Mouse (Mus musculus): Measurements from ENCODE around the gene Ccdc146. TPM values are rescaled to one million over a fixed set of nuclear protein-coding genes. Genes with fewer than 3 reads are reported as not detected.
A peak's percentile ranks its signal among the peaks of the same experiment; 100 is the strongest.
"Not testable (repeated sequence)": the region's sequence is repeated elsewhere in the genome, so short reads cannot be mapped to it uniquely, and the experiment has no call there.

The Ccdc146 gene
- polyA plus RNA-seq, 1 experiment from 2014 or later = 0.50 TPM

DNA sequence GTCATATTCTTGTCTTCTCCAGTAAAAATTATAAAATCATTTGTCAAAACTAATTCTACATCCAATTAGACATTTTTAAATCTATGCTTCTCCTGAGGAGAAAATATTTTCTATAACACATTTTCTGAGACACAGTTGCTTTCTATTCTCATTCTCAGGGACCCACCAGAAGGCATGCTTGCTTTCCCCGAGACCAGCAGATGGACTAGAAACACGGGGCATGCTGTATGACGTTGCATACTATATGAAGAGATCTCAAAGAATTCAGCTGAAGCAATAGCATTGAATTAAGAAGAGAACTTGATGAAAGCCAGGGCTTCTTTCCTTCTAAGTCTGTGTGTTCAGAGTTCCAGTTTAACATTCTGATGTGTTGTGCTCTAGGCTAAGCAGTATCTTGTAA lies 109.8 kb downstream of the Ccdc146 start:
- no peak for ATAC-seq
- no peak overlapping the region for H3K9ac ChIP-seq
- H3K27me3 ChIP-seq = no peaks in the 10 kb centered on the region
- H3K4me2 ChIP-seq = no peak overlapping the region
- no peak overlapping the region for H3K4me3 ChIP-seq
- H3K27ac ChIP-seq = no peak overlapping the region
- H3K36me3 ChIP-seq (ENCODE audit: poor library complexity, severe bottlenecking) = no peaks in the 10 kb centered on the region
- no peaks in the 10 kb centered on the region for H3K4me1 ChIP-seq
- no peaks in the 10 kb centered on the region for H3K9me3 ChIP-seq (replicated peaks)
- 85% methylated on average over 3 of the region's 3 CpGs for WGBS

DNA sequence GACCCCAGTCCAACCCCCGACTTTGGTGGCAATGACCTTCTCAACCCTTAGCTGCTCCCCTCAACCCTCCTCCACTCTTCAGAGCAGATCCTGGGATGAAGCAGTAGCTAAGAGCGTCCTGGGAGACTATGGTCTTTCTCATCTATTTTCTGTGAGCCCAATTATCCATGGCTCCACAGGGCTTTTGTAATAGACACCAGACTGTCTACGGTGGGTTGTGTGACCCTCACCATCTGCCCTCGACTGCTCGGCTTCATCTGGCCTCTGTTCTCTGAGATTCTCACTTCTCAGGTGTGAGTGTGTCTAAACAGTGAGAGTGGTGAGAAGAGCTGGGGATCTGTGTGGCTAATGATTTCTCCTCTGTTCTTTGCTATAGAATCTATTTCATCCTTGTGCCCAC lies 117.3 kb downstream of the Ccdc146 start:
- no peak overlapping the region for H3K9ac ChIP-seq
- no peaks in the 10 kb centered on the region for H3K4me1 ChIP-seq
- H3K4me2 ChIP-seq = no peak overlapping the region
- no peak overlapping the region for H3K27ac ChIP-seq
- no peak overlapping the region for H3K4me3 ChIP-seq
- no peaks in the 10 kb centered on the region for H3K27me3 ChIP-seq
- no peaks in the 10 kb centered on the region for H3K9me3 ChIP-seq (replicated peaks)
- no peak for ATAC-seq
- WGBS = 69% methylated on average over 5 of the region's 5 CpGs
- H3K36me3 ChIP-seq (ENCODE audit: poor library complexity, severe bottlenecking) = no peaks in the 10 kb centered on the region

DNA sequence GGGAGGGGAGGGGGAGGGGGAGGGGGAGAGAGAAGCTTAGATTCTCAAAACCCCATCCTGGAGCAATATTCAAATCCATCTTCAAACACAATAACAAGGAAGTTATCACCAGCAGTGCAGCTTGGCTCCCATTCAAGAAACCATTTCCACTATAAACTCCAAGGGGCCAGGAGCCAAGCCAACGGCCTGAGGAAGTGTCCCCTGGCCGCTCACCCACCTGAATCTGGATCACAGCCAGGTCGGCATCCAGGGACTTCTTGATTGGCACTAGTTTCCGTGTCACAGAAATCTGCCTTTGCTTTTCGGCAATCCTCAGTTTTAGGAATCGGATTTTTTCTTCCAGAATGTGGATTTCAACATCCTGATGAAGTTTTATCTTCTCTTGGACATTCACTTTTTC lies 123.5 kb downstream of the Ccdc146 start:
- no peaks in the 10 kb centered on the region for H3K36me3 ChIP-seq (ENCODE audit: poor library complexity, severe bottlenecking)
- no peak overlapping the region for H3K9ac ChIP-seq
- H3K27me3 ChIP-seq = no peaks in the 10 kb centered on the region
- H3K4me2 ChIP-seq = no peak overlapping the region
- no peak overlapping the region for H3K27ac ChIP-seq
- no peaks in the 10 kb centered on the region for H3K9me3 ChIP-seq (replicated peaks)
- WGBS = 68% methylated on average over 6 of the region's 6 CpGs
- no peaks in the 10 kb centered on the region for H3K4me1 ChIP-seq
- H3K4me3 ChIP-seq = no peak overlapping the region
- no peak for ATAC-seq

DNA sequence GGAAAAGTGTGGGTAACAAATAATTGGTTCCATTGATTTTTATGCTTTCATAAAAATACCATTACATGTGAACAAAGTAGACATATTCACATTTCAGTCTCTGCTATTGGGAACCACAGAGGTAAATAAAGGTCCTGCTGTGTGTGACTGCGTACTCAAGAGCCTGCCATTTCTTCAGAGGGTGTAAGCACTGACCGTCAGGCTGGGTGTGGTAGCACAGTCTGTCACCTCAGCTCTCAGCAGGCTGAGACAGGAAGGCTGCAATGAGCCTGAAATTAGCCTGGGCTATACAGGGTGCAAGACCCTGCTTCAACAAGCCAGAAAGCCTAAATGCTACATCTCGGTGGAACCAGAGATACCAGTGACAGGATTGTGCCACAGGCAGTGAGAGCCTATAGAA lies 124.4 kb downstream of the Ccdc146 start:
- Histone ChIP-seq H3K36me3 (ENCODE audit: poor library complexity, severe bottlenecking) (no peaks in the 10 kb centered on the region), H3K27me3 (no peaks in the 10 kb centered on the region), H3K4me2 (no peak overlapping the region), H3K9me3 (replicated peaks) (no peaks in the 10 kb centered on the region), H3K4me1 (no peaks in the 10 kb centered on the region), H3K9ac (no peak overlapping the region), H3K27ac (no peak overlapping the region), H3K4me3 (no peak overlapping the region)
- 87% methylated on average over 3 of the region's 3 CpGs for WGBS
- ATAC-seq = no peak

DNA sequence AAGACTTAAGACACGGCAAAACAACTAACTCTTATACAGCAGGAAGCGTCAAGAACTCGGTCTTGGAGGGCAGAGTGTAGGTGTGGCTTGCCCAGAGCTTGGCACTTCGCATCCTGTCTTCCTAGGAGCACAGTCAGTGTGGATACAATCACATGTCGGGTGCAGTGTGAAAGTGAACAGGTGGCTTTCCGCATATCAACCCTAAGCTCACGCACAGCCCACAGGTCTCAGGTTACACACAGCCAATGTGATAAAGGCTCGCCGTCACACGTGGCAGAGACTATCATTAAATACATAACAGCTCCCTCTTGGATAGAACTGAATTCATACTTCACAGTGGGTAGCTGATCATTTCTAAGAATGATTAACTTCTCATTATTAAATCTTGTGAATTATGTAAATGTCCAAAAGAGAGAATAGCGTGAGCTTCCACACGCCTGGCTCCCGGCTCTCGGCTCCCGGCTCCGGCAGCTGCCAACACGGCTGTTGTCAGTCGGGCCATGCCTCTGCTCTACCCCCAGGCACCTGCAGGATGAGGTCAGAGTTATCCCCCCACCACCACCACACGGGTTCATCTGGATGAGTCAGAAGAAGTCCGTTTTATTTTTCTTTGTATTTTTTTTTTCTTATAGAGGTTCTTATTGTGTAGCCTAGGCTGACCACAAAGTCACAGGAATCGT lies 125.3 kb downstream of the Ccdc146 start:
- ATAC-seq = peak; percentile 36; the same call in 1 of the 2 replicates
- Histone ChIP-seq H3K4me3 (no peak overlapping the region), H3K36me3 (ENCODE audit: poor library complexity, severe bottlenecking) (no peaks in the 10 kb centered on the region), H3K27me3 (no peaks in the 10 kb centered on the region), H3K9me3 (replicated peaks) (no peaks in the 10 kb centered on the region), H3K9ac (no peak overlapping the region), H3K4me1 (no peaks in the 10 kb centered on the region), H3K4me2 (no peak overlapping the region), H3K27ac (no peak overlapping the region)
- WGBS = 76% methylated on average over 21 of the region's 21 CpGs

DNA sequence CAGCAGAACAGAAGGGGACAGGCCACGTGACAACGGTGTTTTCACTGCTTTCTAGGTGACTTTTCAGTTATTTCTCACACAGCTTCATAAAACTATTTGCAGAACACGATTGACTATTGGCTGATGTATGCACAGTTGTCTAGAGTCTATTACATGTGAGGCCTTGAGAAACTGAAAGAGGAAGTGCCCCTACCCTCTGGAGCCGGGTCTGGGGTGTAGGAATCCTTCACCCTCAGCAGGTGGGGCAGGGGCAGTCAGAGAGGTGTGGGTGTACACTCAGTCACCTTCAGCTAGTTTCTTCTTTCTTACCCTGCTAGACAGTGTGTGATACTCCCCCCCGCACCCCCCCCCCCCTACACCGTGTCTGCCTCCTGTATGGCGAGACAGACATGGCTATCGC lies 128.8 kb downstream of the Ccdc146 start:
- Histone ChIP-seq H3K36me3 (ENCODE audit: poor library complexity, severe bottlenecking) (no peaks in the 10 kb centered on the region), H3K9me3 (replicated peaks) (no peaks in the 10 kb centered on the region), H3K27me3 (no peaks in the 10 kb centered on the region), H3K4me2 (no peak overlapping the region), H3K9ac (no peak overlapping the region), H3K4me3 (no peak overlapping the region), H3K4me1 (no peaks in the 10 kb centered on the region), H3K27ac (no peak overlapping the region)
- 88% methylated on average over 8 of the region's 8 CpGs for WGBS
- ATAC-seq = no peak

DNA sequence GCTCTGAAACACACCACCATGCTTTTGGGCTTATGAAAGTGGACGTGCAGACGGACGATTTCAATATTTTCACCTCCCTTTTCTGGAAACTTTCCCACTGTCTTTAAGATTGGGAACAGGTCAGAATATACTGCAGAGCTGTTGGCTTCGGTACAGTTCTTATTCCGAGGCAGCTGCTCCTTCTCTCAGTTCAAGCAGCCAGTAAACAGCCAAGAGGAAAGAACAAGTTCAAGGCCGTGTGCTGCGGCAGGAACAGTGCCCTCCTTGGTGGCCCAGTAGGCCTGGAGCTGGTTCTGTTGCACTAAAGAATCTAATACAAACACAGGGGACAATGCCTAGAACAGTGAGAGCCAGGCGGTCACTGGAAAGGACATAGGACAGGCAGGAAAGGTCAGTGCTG lies 133.9 kb downstream of the Ccdc146 start:
- Histone ChIP-seq H3K9ac (no peak overlapping the region), H3K36me3 (ENCODE audit: poor library complexity, severe bottlenecking) (no peaks in the 10 kb centered on the region), H3K4me3 (no peak overlapping the region), H3K9me3 (replicated peaks) (no peaks in the 10 kb centered on the region), H3K27ac (no peak overlapping the region), H3K4me1 (no peaks in the 10 kb centered on the region), H3K27me3 (no peaks in the 10 kb centered on the region), H3K4me2 (no peak overlapping the region)
- whole genome bisulfite sequencing = 93% methylated on average over 8 of the region's 8 CpGs
- no peak for ATAC-seq

DNA sequence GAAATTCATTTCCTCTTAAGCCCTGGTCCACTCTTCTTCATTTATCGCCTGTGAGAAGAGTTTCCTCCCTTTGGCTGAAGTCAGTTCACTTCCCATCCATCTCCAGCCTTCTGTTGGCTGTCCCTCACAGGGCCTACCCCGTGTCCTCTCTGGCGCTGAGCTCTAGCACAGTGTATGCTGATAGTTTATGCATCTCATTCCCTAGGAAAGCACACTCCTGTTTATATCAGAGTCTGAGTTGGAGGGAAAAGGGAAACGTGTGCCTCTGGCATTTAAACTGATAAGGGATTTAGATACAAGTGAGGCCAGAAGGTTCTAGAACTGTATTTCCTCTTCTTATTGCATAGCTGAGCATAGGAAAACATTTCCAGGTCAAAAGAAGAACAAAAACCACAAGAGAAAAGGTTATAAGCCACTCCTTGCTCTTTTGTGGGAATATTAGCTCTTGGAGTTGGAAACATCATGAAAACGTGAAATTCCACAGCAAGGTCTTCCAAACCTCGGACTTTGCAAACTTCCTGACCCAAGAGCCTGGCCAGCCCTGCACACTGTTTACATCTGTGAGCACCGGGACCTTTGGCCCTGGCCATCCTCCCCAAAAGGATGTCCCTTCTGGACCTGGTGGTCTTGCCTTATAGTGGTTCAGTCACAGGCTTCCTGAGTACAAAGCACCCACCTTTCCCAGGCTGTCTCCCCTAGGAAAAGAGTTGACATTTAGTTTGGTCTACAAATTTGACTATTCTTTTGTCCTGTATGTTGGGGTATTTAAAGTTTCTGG lies 135.6 kb downstream of the Ccdc146 start:
- no peak for ATAC-seq
- Histone ChIP-seq H3K4me3 (no peak overlapping the region), H3K4me1 (no peaks in the 10 kb centered on the region), H3K4me2 (no peak overlapping the region), H3K27ac (no peak overlapping the region), H3K36me3 (ENCODE audit: poor library complexity, severe bottlenecking) (no peaks in the 10 kb centered on the region), H3K9ac (no peak overlapping the region), H3K27me3 (no peaks in the 10 kb centered on the region), H3K9me3 (replicated peaks) (no peaks in the 10 kb centered on the region)
- WGBS = 85% methylated on average over 7 of the region's 7 CpGs

DNA sequence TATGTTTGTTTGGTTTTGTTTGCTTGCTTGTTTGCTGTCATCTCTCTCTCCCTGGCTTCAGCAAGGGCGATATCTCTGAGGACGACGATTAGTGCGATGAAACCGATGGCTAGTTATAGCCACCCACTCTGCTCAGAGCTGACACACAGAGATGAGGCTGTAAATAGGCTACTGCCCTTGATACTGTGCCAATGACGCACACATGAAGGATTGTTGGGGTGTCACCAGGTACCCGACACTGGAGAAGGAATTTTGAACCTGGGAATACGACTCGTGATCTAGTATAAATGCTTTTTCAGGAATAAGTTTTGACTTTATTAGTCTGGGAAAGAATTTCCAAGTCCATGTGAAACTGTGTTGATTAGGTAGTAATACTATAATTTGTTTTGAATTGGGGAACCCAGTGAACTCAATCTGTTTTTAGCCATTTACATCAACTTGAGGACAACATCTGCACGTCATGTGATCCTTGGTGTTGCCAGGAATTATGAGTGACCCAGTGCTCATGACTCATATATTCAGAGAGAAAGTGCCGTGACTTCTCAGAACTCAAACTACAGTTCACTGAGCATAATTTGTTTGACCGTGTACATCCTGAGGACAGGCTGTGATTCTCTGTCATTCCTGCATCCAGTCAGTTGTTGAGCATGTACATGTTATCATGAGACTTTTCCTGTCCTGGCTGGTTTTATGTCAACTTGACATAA lies 141.0 kb downstream of the Ccdc146 start:
- Histone ChIP-seq H3K4me3 (no peak overlapping the region), H3K9ac (no peak overlapping the region), H3K4me2 (no peak overlapping the region), H3K27ac (no peak overlapping the region), H3K4me1 (no peaks in the 10 kb centered on the region), H3K27me3 (no peaks in the 10 kb centered on the region), H3K9me3 (replicated peaks) (no peaks in the 10 kb centered on the region), H3K36me3 (ENCODE audit: poor library complexity, severe bottlenecking) (no peaks in the 10 kb centered on the region)
- WGBS = 91% methylated on average over 12 of the region's 12 CpGs
- ATAC-seq = no peak

DNA sequence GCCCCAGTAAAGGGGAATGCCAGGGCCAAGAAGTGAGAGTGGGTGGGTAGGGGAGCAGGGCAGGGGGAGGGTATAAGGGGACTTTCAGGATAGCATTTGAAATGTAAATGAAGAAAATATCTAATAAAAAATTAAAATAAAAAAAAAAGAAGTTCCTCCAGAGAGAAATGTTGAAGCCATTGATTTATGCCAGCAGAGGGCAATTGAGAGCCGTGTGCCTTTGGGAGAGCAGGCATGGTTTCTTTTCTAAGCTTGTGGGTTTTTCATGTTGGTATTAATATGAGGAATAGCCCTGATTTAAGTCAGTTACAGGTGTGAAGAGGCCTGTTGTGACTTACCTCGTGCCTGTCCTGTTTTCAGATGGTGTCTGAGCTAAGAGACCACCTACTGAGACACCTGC lies 146.8 kb downstream of the Ccdc146 start:
- ATAC-seq; H3K4me1 ChIP-seq; H3K4me3 ChIP-seq; H3K4me2 ChIP-seq; H3K9ac ChIP-seq; H3K9me3 ChIP-seq (replicated peaks); H3K27ac ChIP-seq; H3K36me3 ChIP-seq (ENCODE audit: poor library complexity, severe bottlenecking); H3K27me3 ChIP-seq: not testable (repeated sequence)
- WGBS = 61% methylated on average over 2 of the region's 2 CpGs

DNA sequence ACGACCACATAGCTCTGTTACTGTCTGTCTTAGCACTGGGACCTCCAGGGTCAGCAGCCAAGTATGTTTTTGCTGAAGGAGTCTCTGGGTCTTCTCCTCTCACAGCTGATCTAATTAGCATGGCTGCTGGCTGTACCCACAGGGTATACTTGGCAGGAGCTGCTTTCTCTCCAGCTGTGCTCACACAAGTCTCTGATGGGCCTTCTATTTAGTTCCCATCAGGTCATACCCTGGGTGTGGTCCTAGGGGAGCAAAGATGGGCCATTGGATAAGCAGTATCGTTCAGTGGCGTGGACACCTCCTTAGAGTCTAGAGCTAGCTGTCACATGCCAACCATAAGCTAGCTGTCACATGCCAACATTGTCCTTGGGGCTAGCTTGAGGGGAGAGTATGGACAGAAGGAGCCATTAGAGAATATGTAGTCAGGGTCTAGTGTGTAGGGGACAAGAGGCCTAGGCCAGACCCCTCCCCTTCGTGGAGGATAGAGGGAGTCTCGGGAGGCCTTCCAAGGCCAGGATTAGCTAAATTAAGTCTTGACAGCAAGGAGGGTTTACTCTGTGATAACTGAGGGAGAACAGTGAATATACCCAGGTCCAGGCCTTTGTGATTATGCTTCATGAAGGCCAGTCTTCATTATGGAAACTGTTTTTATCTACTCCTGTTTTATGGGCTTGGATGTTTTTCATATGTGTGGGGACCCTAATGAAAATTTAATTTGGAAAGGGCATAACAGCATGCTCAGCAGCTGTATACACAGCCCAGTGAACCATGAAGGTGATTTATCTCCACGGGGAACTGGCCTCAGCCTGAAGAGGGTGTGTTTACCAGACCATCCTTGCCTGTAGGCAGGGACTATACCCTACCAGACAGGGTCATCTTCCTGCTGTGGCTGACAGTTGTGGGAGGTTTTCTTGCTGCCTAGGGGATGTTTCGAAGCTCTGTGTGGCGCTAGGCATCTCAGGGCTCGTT lies 152.8 kb downstream of the Ccdc146 start:
- H3K9me3 ChIP-seq (replicated peaks) = no peaks in the 10 kb centered on the region
- WGBS = 45% methylated on average over 9 of the region's 9 CpGs
- H3K4me2 ChIP-seq = no peak overlapping the region
- no peaks in the 10 kb centered on the region for H3K36me3 ChIP-seq (ENCODE audit: poor library complexity, severe bottlenecking)
- 0 out of 2 replicates have a peak, but pooled peaks have one; percentile 27 for ATAC-seq
- H3K27ac ChIP-seq = no peak overlapping the region
- H3K4me1 ChIP-seq = peaks cover 6% of the 10 kb centered on the region; the same call in 1 of the 2 replicates
- no peak overlapping the region for H3K9ac ChIP-seq
- H3K4me3 ChIP-seq = no peak overlapping the region
- no peaks in the 10 kb centered on the region for H3K27me3 ChIP-seq

Measured in forebrain, embryonic 13.5 days (tissue).